Mouse (Mus musculus) leukemia stem cell, adult 10-12 weeks (primary cell): Measurements from ENCODE around the gene Olfr488. TPM values are rescaled to one million over a fixed set of nuclear protein-coding genes. Genes with fewer than 3 reads are reported as not detected.

Experiments used
- polyA plus RNA-seq: library from polyadenylated mRNA; stranded (reverse); fragments of >175 nt; gene quantifications from 2 replicates; pipeline ENCODE4 v1.2.3, GENCODE M21; 2012; ENCODE audit warnings: low replicate concordance

The Olfr488 gene
- 0.08 TPM in 1 of 2 replicates, not detected in the other for polyA plus RNA-seq

GRCm38 (mm10) chr7:108258247-108258646 is at the start of gene Olfr488:
Gene Olfr488 (minus strand): TSS chr7:108258347.

DNA sequence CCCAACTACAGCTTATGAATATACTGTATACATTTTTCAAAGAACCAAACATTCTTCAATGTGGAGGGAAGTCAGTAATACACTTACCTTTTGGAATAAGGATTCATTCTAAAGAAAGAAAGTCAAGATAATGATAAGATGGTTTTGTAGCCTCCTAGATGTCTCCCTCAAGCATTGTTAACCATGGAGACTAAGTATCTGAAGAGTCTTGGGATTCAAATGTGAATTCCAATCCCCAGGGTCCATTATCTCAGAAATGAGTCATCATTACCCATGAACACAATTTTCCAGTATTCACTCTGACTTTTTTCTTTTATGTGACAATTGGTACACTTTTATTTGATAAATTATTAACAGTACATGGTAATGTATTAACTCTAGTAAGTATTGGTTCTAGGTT is 30.7 kb upstream of the Olfr488 start, which contains the start of gene Olfr490:
Gene Olfr490 (minus strand): TSS at position 101 of the 400 bp plus-strand sequence.

GRCm38 (mm10) chr7:108214536-108214935 is 43.6 kb downstream of the Olfr488 start, which contains the start of gene Olfr487:
Gene Olfr487 (minus strand): TSS chr7:108214636.

Other genes with a start within 250 kb of the Olfr488 start
- not detected in 2 replicates for gene Olfr478, start 224.4 kb downstream of the Olfr488 start, polyA plus RNA-seq
- gene Olfr479, start 207.7 kb downstream of the Olfr488 start, polyA plus RNA-seq: not detected in 2 replicates
- gene Olfr480, start 191.0 kb downstream of the Olfr488 start, polyA plus RNA-seq: not detected in 2 replicates
- 0.03 TPM in 1 of 2 replicates, not detected in the other for gene Olfr481, start 178.5 kb downstream of the Olfr488 start, polyA plus RNA-seq
- gene Olfr482, start 160.8 kb downstream of the Olfr488 start, polyA plus RNA-seq: not detected in 2 replicates
- not detected in 2 replicates for gene Olfr483, start 157.5 kb downstream of the Olfr488 start, polyA plus RNA-seq
- gene Olfr484, start 130.9 kb downstream of the Olfr488 start, polyA plus RNA-seq: not detected in 2 replicates
- gene Olfr485, start 98.5 kb downstream of the Olfr488 start, polyA plus RNA-seq: not detected in 2 replicates
- gene Olfr486, start 85.6 kb downstream of the Olfr488 start, polyA plus RNA-seq: not detected in 2 replicates
- not detected in 2 replicates for gene Olfr487, start 43.7 kb downstream of the Olfr488 start, polyA plus RNA-seq
- not detected in 2 replicates for gene Olfr490, start 30.6 kb upstream of the Olfr488 start, polyA plus RNA-seq
- gene Olfr491, start 55.1 kb upstream of the Olfr488 start, polyA plus RNA-seq: not detected in 2 replicates
- gene Olfr492, start 65.3 kb upstream of the Olfr488 start, polyA plus RNA-seq: not detected in 2 replicates
- gene Olfr493, start 88.6 kb upstream of the Olfr488 start, polyA plus RNA-seq: not detected in 2 replicates
- not detected in 2 replicates for gene Olfr494, start 107.0 kb upstream of the Olfr488 start, polyA plus RNA-seq
- not detected in 2 replicates for gene Olfr495, start 134.8 kb upstream of the Olfr488 start, polyA plus RNA-seq
- not detected in 2 replicates for gene Olfr497, start 162.1 kb upstream of the Olfr488 start, polyA plus RNA-seq
- not detected in 2 replicates for gene Olfr498, start 207.0 kb upstream of the Olfr488 start, polyA plus RNA-seq